Mouse (Mus musculus) bone marrow, adult 2 months (tissue): ENCODE measurements at regions not wholly inside any gene's neighbourhood (a gene's known extent, or its start where the extent isn't known, plus 50 kb on each side); places are given as distances from the start of the nearest gene placed in this dataset.

Source experiments
- CTCF ChIP-seq: fragments of 200-500 bp; IDR thresholded peaks from 2 replicates; pipeline ENCODE4 v1.5.1; 2011; ENCODE audit warnings: low read length, control low read depth; ENCODE audit not compliant: control insufficient read depth, insufficient read depth
- POLR2A ChIP-seq: fragments of 200-500 bp; IDR thresholded peaks from 2 replicates; pipeline ENCODE4 v1.6.1; 2011; ENCODE audit warnings: low read depth, mild to moderate bottlenecking, control low read depth, low read length, borderline replicate concordance; ENCODE audit not compliant: control insufficient read depth

GRCm38 (mm10) chr7:73650909-73651308 lies 89.2 kb upstream of the Fam174b start:
- no peak for TF ChIP-seq CTCF
- TF ChIP-seq POLR2A: no peak
